Mouse (Mus musculus): ENCODE measurements around the gene Olfr1424.
A peak's percentile ranks its signal among the peaks of the same experiment; 100 is the strongest.
"Not testable (repeated sequence)": the region's sequence is repeated elsewhere in the genome, so short reads cannot be mapped to it uniquely, and the experiment has no call there.

Gene Olfr1424

GRCm38 (mm10) chr19:12062582-12062981 lies at the start of gene Olfr1424:
Gene Olfr1424, minus strand, starts transcription at chr19:12062682.
- not testable (repeated sequence) for DNase-seq (ENCODE audit: low spot score in 2 of 2)

GRCm38 (mm10) chr19:12104541-12104940 lies 42.1 kb upstream of the Olfr1424 start:
- no peak for DNase-seq (ENCODE audit: low spot score in 2 of 2)

GRCm38 (mm10) chr19:12103234-12103633 lies 40.8 kb upstream of the Olfr1424 start, which contains the start of gene Olfr1427:
Gene Olfr1427, minus strand, starts transcription at chr19:12103334.
- no peak for DNase-seq (ENCODE audit: low spot score in 2 of 2)

GRCm38 (mm10) chr19:12091913-12092312 lies 29.4 kb upstream of the Olfr1424 start, which contains the start of gene Olfr1426:
Gene Olfr1426, minus strand, starts transcription at chr19:12092013.
- no peak for DNase-seq (ENCODE audit: low spot score in 2 of 2)

GRCm38 (mm10) chr19:12077631-12078030 lies 15.1 kb upstream of the Olfr1424 start, which contains the start of gene Olfr1425:
Gene Olfr1425, minus strand, starts transcription at chr19:12077731.
- DNase-seq (ENCODE audit: low spot score in 2 of 2): not testable (repeated sequence)

- not testable (repeated sequence) for DNase-seq (ENCODE audit: low spot score in 2 of 2)
These were observed 7.1 kb upstream of the Olfr1424 start for GRCm38 (mm10) chr19:12069546-12069945.

GRCm38 (mm10) chr19:12067806-12068205 lies 5.3 kb upstream of the Olfr1424 start:
- not testable (repeated sequence) for DNase-seq (ENCODE audit: low spot score in 2 of 2)

- DNase-seq (ENCODE audit: low spot score in 2 of 2): no peak
These were observed 19.3 kb downstream of the Olfr1424 start for GRCm38 (mm10) chr19:12043163-12043562.

- no peak for DNase-seq (ENCODE audit: low spot score in 2 of 2)
These were observed 21.3 kb downstream of the Olfr1424 start, which contains the start of gene Olfr1423 for GRCm38 (mm10) chr19:12041217-12041616. Gene Olfr1423, minus strand, starts transcription at chr19:12041317.

- no peak for DNase-seq (ENCODE audit: low spot score in 2 of 2)
These were observed 24.8 kb downstream of the Olfr1424 start for GRCm38 (mm10) chr19:12037727-12038126.

GRCm38 (mm10) chr19:12026606-12027005 lies 35.9 kb downstream of the Olfr1424 start:
- DNase-seq (ENCODE audit: low spot score in 2 of 2): no peak

GRCm38 (mm10) chr19:12025333-12025732 lies 37.1 kb downstream of the Olfr1424 start:
- no peak for DNase-seq (ENCODE audit: low spot score in 2 of 2)

- no peak for DNase-seq (ENCODE audit: low spot score in 2 of 2)
These were observed 38.3 kb downstream of the Olfr1424 start for GRCm38 (mm10) chr19:12024149-12024548.

- DNase-seq (ENCODE audit: low spot score in 2 of 2): no peak
These were observed 46.3 kb downstream of the Olfr1424 start for GRCm38 (mm10) chr19:12016192-12016591.

- no peak for DNase-seq (ENCODE audit: low spot score in 2 of 2)
These were observed 46.8 kb downstream of the Olfr1424 start for GRCm38 (mm10) chr19:12015708-12016107.

GRCm38 (mm10) chr19:12013228-12013627 lies 49.3 kb downstream of the Olfr1424 start:
- DNase-seq (ENCODE audit: low spot score in 2 of 2): peak; percentile 51 to 65

GRCm38 (mm10) chr19:12012615-12013014 lies 49.9 kb downstream of the Olfr1424 start:
- DNase-seq (ENCODE audit: low spot score in 2 of 2): no peak

- DNase-seq (ENCODE audit: low spot score in 2 of 2): peak; percentile 77 to 81
These were observed 50.6 kb downstream of the Olfr1424 start for GRCm38 (mm10) chr19:12011560-12012556.

GRCm38 (mm10) chr19:12010916-12011559 lies 51.4 kb downstream of the Olfr1424 start:
- DNase-seq (ENCODE audit: low spot score in 2 of 2): peak; percentile 52 to 55

- peak; percentile 40 to 54 for DNase-seq (ENCODE audit: low spot score in 2 of 2)
These were observed 52.2 kb downstream of the Olfr1424 start for GRCm38 (mm10) chr19:12010281-12010771.

GRCm38 (mm10) chr19:12009501-12010280 lies 52.8 kb downstream of the Olfr1424 start:
- DNase-seq (ENCODE audit: low spot score in 2 of 2): peak in 1 of 2 experiments; percentile 52
